Mouse (Mus musculus) heart, adult 8-10 months (tissue): ENCODE measurements around the gene Pcsk2. TPM values are rescaled to one million over a fixed set of nuclear protein-coding genes. Genes with fewer than 3 reads are reported as not detected.

Experiments
- DNase-seq: peaks from one replicate; pipeline ENCODE4 v3.0.0; 2022; ENCODE audit warnings: low spot score
- total RNA-seq, 4 experiments: library from RNA; stranded (reverse); gene quantifications; 2 replicates each; pipeline ENCODE4 v1.2.4; 2022

Gene Pcsk2
- total RNA-seq, 4 experiments from 2014 or later, result 0.06 TPM; not detected in 2

- DNase-seq, result peak; percentile 90
These were observed 291.3 kb downstream of the Pcsk2 start for GRCm38 (mm10) chr2:143837291-143837701.

DNA sequence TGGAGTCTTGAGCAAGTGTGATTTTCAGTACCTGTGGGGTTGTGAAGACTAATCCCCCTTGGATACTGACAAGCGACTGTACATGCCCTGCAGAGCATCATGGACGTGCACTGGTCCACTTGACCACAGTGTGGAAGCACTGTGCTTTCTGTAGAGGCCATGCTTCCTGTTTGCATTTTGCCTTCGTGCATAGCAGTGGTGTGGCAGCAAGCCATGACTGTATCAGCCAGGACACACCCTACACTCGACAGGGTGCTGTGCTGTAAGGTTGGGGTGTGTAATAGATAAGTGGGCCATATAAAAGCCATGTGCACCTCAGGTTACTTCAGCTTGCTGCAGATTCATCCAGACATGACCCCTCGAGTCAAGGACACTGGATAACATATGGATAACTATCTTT lies 292.7 kb downstream of the Pcsk2 start:
- DNase-seq, result no peak

DNA sequence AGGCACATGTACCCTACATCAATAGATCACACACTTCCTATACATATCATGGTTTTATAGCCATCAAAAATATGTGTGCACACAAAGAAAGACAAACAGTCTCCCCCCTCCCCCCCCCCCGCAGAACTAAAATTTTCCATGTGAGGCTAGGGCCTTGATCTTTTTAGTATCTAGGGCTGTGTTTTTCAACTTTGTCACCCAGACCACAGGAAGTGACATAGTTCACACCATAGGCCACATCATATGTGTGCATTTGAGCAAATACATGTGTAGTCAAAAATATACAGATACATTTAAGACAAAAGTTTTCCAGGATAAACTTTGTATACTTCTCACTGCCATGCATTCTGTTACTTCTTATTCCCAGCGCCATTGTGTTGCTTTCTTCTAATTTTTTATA lies 293.5 kb downstream of the Pcsk2 start:
- DNase-seq, result no peak

GRCm38 (mm10) chr2:143840895-143841294 lies 294.9 kb downstream of the Pcsk2 start:
- no peak for DNase-seq

DNA sequence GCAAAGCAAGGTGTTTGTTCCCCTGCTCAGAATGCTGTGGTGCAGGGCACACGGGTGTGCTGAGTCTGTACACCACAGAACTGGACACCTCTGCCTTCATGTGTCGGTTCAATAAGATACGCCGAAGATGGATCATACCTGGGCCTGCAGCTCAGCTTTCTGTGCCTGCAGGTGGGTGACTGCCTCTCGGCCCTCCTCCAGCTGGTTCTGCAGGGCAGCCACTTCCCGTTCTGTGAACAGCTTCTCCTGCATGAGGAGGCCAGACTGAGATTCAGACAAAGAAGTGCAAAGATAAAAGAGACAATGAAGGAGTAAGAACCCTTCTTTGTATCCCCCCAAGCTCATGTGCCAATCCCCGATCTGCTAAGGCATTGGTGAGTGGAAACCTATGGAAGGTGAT lies 295.6 kb downstream of the Pcsk2 start:
- no peak for DNase-seq

DNA sequence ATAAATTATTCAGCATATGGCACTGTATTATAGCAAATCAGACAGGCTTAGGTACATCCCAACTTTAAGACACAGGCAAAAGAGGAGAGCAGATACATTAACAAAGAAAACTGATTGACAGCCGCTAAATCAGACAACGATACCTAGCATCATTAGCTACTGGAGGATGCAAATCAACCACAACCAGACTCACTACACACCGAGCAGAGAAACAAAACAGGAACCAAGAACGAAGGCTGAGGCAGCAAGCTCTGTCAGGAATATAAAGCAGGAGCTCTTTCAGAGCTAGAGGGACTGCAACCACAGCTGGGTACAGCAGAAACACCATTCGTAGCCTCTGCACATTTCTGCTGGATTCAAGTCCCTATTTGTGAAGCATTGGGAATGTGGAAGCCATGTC lies 298.8 kb downstream of the Pcsk2 start:
- DNase-seq, result no peak

GRCm38 (mm10) chr2:143846799-143847198 lies 300.8 kb downstream of the Pcsk2 start:
- no peak for DNase-seq

- no peak for DNase-seq
These were observed 301.3 kb downstream of the Pcsk2 start for GRCm38 (mm10) chr2:143847291-143847690.

DNA sequence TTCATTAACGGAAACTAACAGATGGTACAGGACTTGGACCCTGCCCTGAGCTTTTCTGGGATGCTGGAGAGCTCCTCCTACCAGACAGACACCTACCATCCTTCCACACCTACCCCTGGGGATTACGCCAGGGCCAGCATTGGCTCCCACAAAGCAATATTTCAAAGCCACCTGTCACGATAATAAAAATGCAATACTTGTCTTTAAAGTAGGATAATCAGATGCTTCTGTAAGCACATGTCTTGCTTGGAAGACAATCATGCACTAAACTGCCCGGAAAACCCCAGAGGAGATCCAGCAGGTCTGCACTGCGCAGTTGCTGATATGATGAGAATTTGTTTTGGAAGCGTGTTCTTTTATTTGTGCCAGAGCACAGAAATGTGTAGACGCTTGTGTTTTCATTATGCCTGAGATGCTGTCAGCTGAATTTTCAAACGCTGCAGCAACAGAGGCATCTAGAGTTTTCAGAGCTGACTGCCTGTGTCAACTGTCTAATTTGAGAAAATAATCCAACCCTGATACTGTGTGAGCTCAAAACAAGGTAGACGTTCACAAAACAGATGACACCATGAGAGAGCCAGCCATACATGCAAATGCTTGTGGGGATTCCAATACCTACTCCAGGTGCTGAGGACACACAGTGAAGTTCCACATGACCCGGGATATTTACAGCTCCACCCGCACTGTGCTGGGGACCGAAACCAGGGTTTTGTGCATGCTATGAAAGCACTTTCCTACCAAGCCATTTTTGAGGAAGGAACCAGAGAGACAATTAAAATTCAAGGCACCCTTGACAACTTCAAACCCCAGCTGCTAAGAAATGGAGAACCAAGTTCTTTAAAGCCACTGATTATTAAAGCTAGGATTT lies 305.6 kb downstream of the Pcsk2 start:
- peak; percentile 39 for DNase-seq

- DNase-seq, result no peak
These were observed 306.6 kb downstream of the Pcsk2 start for GRCm38 (mm10) chr2:143852295-143853275.

- DNase-seq, result no peak
These were observed 307.5 kb downstream of the Pcsk2 start for GRCm38 (mm10) chr2:143853447-143853846.

DNA sequence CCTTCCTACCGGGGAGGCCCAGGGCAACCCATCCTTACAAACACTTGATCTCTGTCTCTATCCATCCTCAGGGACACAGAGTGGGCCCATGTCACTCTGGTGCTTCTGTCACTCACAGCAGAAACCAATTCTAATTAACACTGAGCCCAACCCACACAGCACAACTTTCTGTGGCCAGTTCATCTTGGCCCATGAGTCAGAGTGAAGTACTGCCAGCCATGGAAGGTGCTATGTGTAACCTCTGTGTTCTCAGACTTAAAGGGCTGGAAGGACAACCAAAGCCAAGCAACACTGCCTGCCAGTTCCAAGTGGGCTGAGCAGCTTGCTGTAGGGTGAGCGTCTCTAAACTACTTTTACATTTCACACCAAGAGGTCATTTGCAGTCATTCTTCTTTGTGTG lies 313.2 kb downstream of the Pcsk2 start:
- no peak for DNase-seq

DNA sequence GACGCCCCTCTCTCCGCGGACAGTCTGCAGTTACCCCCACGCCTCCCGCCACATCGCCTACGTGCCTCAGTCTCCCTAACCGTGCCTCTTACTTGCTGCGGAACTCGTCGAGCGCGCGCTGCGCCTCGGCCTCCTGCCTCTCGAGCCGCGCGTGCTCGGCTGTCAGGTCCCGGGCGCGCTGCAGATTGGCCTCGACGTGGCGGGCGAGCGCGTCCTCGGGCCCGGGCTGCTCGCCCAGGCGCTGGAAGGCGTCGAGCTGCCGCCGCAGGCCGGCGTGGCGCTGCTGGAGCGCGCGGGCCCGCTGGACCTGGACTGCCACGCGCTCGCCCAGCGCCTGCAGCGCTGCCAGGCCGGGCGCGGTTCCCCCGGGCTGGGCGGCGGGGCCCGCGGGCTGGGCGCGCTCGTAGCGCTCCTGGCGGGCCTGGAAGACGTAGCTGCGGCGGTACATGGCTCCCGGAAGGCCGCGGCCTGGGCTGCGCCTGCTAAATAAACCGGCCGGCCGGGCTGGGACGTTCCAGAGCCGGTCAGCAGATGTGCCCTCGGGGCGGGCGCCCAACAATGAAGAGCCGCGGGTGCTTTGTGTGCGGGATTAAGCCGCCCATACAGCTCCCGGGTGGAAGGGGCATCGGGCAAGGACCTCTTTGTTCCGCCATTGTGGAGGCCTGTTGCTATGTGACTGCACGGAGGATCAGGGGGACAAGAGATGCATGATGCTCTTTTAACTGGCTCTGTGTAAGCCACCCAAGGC lies 316.7 kb downstream of the Pcsk2 start, which contains the start of gene Bfsp1:
Bfsp1 (minus strand) TSS at position 690 of the 748 bp plus-strand sequence.
- DNase-seq, result no peak

DNA sequence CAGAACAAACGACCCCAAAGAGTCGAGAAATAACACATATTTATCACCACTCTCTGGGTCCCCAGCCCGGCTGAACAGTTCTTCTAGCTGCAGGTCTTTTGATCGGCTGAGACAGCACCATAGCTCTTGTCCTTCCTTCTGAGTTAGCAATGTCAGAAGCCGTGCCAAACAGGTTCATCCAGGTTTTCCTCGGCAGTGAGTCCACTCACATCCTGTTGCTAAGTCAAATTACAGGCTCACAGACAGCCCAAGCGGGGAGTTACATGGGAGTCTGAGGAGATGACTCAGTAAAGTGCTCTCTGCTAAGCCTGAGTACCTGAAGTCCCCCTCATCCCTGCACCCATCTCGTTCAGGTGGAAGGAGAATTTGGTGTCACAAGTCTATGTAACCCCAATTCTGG lies 318.6 kb downstream of the Pcsk2 start:
- no peak for DNase-seq
